Mouse (Mus musculus) mouse trophoblast stem cell (cell line): ENCODE measurements around the gene Gm14632.
"Not testable (repeated sequence)": the region's sequence is repeated elsewhere in the genome, so short reads cannot be mapped to it uniquely, and the experiment has no call there.

ENCODE experiments used
- in situ Hi-C, 2 experiments: fragments of 300-500 bp; cut with MseI, MboI; formaldehyde crosslinking; loops; 2 replicates in 1 of 2; 3 replicates in 1 of 2; pipeline ENCODE4 v1.15.1; 2025

Gm14632 gene

DNA sequence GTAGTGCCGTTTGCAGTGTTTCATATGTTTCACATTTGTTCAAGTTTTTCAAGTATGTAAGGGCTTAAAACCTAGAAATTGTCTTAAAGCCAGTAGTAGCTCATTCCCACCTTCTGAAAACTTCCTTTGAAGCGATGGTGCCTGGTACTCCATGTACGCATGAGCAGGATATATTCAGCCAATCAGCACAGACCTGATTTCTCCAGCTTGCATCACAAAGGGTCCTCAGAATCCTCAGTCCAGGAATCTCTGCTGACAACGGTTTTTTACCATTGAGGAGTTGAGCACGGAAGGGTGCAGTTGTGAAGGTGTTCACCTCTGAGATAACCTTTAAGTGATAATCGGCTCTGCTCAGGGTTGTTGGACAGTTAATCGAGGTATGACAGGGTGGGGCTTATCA, at the start of gene Gm14632:
Gene Gm14632 (plus strand): TSS at position 301 of the 400 bp plus-strand sequence.
- in situ Hi-C loops = not testable (repeated sequence)
